Mouse (Mus musculus) heart, postnatal 0 days (tissue): Measurements from ENCODE around the gene Cep89. TPM values are rescaled to one million over a fixed set of nuclear protein-coding genes. Genes with fewer than 3 reads are reported as not detected.

Source experiments
- ATAC-seq: fragments of 200-750 bp; cut with Nextera tagmentation; 2 replicates; pipeline ENCODE4 v1.8.0; 2017; ENCODE audit warnings: low read depth, moderate number of reproducible peaks, moderate library complexity; ENCODE audit not compliant: insufficient read depth
- DNase-seq: peaks from one replicate; pipeline ENCODE4 v3.0.0-alpha.2; 2016; ENCODE audit warnings: low spot score
- H3K27ac ChIP-seq: fragments of 300-500 bp; sonication (generic); 2 replicates; pipeline ENCODE4 v1.5.1; 2014; ENCODE audit warnings: low read depth, mild to moderate bottlenecking
- H3K27me3 ChIP-seq: fragments of 300-500 bp; sonication (generic); 2 replicates; pipeline ENCODE4 v1.6.1; 2014; ENCODE audit warnings: low read length, mixed read lengths; ENCODE audit not compliant: control insufficient read depth, insufficient read depth
- H3K36me3 ChIP-seq: fragments of 300-500 bp; sonication (generic); replicated peaks from 2 replicates; pipeline ENCODE4 v1.6.1; 2014; ENCODE audit warnings: low read length, mixed read lengths; ENCODE audit not compliant: control insufficient read depth, insufficient read depth
- H3K4me1 ChIP-seq: fragments of 300-500 bp; sonication (generic); 2 replicates; pipeline ENCODE4 v1.6.1; 2014; ENCODE audit warnings: antibody characterized with exemption; ENCODE audit not compliant: control insufficient read depth, insufficient read depth
- H3K4me2 ChIP-seq: fragments of 300-500 bp; sonication (generic); 2 replicates; pipeline ENCODE4 v1.6.1; 2014; ENCODE audit warnings: low read depth, mild to moderate bottlenecking, low read length, moderate library complexity
- H3K4me3 ChIP-seq: fragments of 300-500 bp; sonication (generic); 2 replicates; pipeline ENCODE4 v1.5.1; 2014; ENCODE audit warnings: low read depth, low read length
- H3K9ac ChIP-seq: fragments of 300-500 bp; sonication (generic); replicated peaks from 2 replicates; pipeline ENCODE4 v1.6.1; 2014; ENCODE audit warnings: low read depth, low read length, mixed read lengths
- H3K9me3 ChIP-seq: fragments of 300-500 bp; sonication (generic); replicated peaks from 2 replicates; pipeline ENCODE4 v1.6.1; 2016; ENCODE audit warnings: low read length; ENCODE audit not compliant: control insufficient read depth
- CTCF ChIP-seq: IDR thresholded peaks from 2 replicates; pipeline ENCODE4 v1.5.1; 2016; ENCODE audit warnings: antibody characterized with exemption, control low read depth, low read depth
- EP300 ChIP-seq: IDR thresholded peaks from 2 replicates; pipeline ENCODE4 v1.6.1; 2016; ENCODE audit warnings: antibody characterized with exemption, low read depth
- WGBS: fragments of 180-500 bp; shearing (Covaris S2); extraction: QIAGEN DNeasy Blood & Tissue Kit; methylation state at CpG from one replicate; pipeline ENCODE4 v1.1.7; 2014; 5-methylcytosine and 5-hydroxymethylcytosine counted together
- polyA plus RNA-seq: library from polyadenylated mRNA; unstranded; fragments of >200 nt; fragmentation: Nextera tagmentation; extraction: Ambion mirVana; gene quantifications from 2 replicates; pipeline ENCODE4 v1.2.1, GENCODE M21; 2015
- total RNA-seq: library from RNA; depleted of rRNA; stranded (reverse); fragments of >200 nt; gene quantifications from 2 replicates; pipeline ENCODE4 v1.2.3, GENCODE M21; 2014; ENCODE audit warnings: low replicate concordance

The Cep89 gene
- total and polyA plus RNA-seq, 2 experiments from 2014 or later = 22.7 to 34.4 TPM

GRCm38 (mm10) chr7:35371096-35371495, 25.7 kb upstream of the Cep89 start:
- no peaks in the 10 kb centered on the region for H3K4me1 ChIP-seq
- no peaks in the 10 kb centered on the region for H3K9me3 ChIP-seq
- TF ChIP-seq EP300 (no peak), CTCF (no peak)
- DNase-seq (no peak), ATAC-seq (no peak)
- H3K27me3 ChIP-seq = no peaks in the 10 kb centered on the region
- no peak overlapping the region for H3K9ac ChIP-seq
- no peak overlapping the region for H3K27ac ChIP-seq
- H3K4me3 ChIP-seq = no peak overlapping the region
- 81% methylated on average over 14 of the region's 14 CpGs for WGBS
- H3K4me2 ChIP-seq = no peak overlapping the region
- H3K36me3 ChIP-seq = no peaks in the 10 kb centered on the region

GRCm38 (mm10) chr7:35372483-35373017, 24.3 kb upstream of the Cep89 start:
- Histone ChIP-seq H3K9ac (no peak overlapping the region), H3K27me3 (no peaks in the 10 kb centered on the region), H3K9me3 (no peaks in the 10 kb centered on the region), H3K4me2 (no peak overlapping the region), H3K36me3 (no peaks in the 10 kb centered on the region), H3K4me1 (no peaks in the 10 kb centered on the region), H3K27ac (no peak overlapping the region), H3K4me3 (no peak overlapping the region)
- 77% methylated on average over 14 of the region's 14 CpGs for WGBS
- DNase-seq (no peak), ATAC-seq (no peak)
- TF ChIP-seq EP300 (no peak), CTCF (no peak)

GRCm38 (mm10) chr7:35373146-35373989, 23.5 kb upstream of the Cep89 start:
- no peaks in the 10 kb centered on the region for H3K9me3 ChIP-seq
- no peaks in the 10 kb centered on the region for H3K36me3 ChIP-seq
- TF ChIP-seq CTCF (no peak), EP300 (no peak)
- DNase-seq (no peak), ATAC-seq (peak; percentile 77)
- H3K4me3 ChIP-seq = no peak overlapping the region
- H3K4me2 ChIP-seq = no peak overlapping the region
- no peaks in the 10 kb centered on the region for H3K27me3 ChIP-seq
- 48% methylated on average over 16 of the region's 16 CpGs for WGBS
- H3K9ac ChIP-seq = no peak overlapping the region
- H3K4me1 ChIP-seq = no peaks in the 10 kb centered on the region
- no peak overlapping the region for H3K27ac ChIP-seq

- H3K9me3 ChIP-seq = no peaks in the 10 kb centered on the region
- no peak for TF ChIP-seq EP300
- TF ChIP-seq CTCF = no peak
- ATAC-seq (no peak), DNase-seq (no peak)
- H3K27me3 ChIP-seq = no peaks in the 10 kb centered on the region
- no peak overlapping the region for H3K4me3 ChIP-seq
- H3K4me2 ChIP-seq = no peak overlapping the region
- no peak overlapping the region for H3K9ac ChIP-seq
- H3K36me3 ChIP-seq = no peaks in the 10 kb centered on the region
- no peak overlapping the region for H3K27ac ChIP-seq
- WGBS = 84% methylated on average over 7 of the region's 7 CpGs
- H3K4me1 ChIP-seq = peaks cover 2% of the 10 kb centered on the region; the same call in 1 of the 2 replicates
Observed at GRCm38 (mm10) chr7:35374265-35374664, 22.6 kb upstream of the Cep89 start.

GRCm38 (mm10) chr7:35376623-35377022, 20.2 kb upstream of the Cep89 start:
- Histone ChIP-seq H3K4me1 (peaks cover 7% of the 10 kb centered on the region; the same call in 1 of the 2 replicates), H3K27me3 (no peaks in the 10 kb centered on the region), H3K27ac (no peak overlapping the region), H3K4me2 (no peak overlapping the region), H3K36me3 (no peaks in the 10 kb centered on the region), H3K9me3 (no peaks in the 10 kb centered on the region), H3K4me3 (no peak overlapping the region), H3K9ac (no peak overlapping the region)
- ATAC-seq (no peak), DNase-seq (no peak)
- WGBS = 77% methylated on average over 9 of the region's 9 CpGs
- TF ChIP-seq EP300 (no peak), CTCF (no peak)
